Mouse (Mus musculus) kidney, adult 2 months (tissue): ENCODE results near the gene Cflar.

Experiments used
- CTCF ChIP-seq: fragments of 200-500 bp; conservative IDR thresholded peaks from 2 replicates; pipeline ENCODE4 v1.5.1; 2011; ENCODE audit warnings: low read depth, mild to moderate bottlenecking, control low read depth, low read length, moderate library complexity, mixed read lengths; ENCODE audit not compliant: insufficient read depth, insufficient read length
- POLR2A ChIP-seq: fragments of 200-500 bp; IDR thresholded peaks from one replicate; pipeline ENCODE4 v1.6.1; 2011; ENCODE audit warnings: low read depth, low read length, control low read depth

- no peak for TF ChIP-seq POLR2A
- TF ChIP-seq CTCF = no peak
Measured at GRCm38 (mm10) chr1:58773905-58774304, 62.6 kb downstream of the Cflar start.
